17 mouse cellular contexts compared by ENCODE assay signal in genomic region chr1:135847611-135848351, GRCm38 (mm10). TPM values are rescaled to one million over a fixed set of nuclear protein-coding genes. Genes with fewer than 3 reads are reported as not detected.
DNase-seq lines count a peak whose midpoint lies in the region; ATAC-seq and TF ChIP-seq lines count a peak whose summit lies in the region.
"Had no signal": no experiment of that assay in that cellular context is flagged by ENCODE, and none has a peak within 500 bp of the region (broad histone marks: within the 10 kb centered on the region; RNA-seq: fewer than 3 reads in every experiment).

No protein-coding gene starts in this region.

- TF ChIP-seq CTCF in forebrain, postnatal 0 days (IDR thresholded peaks at IDR 0.05; ENCODE audit: low read depth) = no peak

- peak overlapping the region; percentile 17 for H3ac ChIP-seq in myocyte (ENCODE audit: control insufficient read depth, insufficient read length)

- H3K9ac ChIP-seq in heart, embryonic 15.5 days = no peak overlapping the region
- H3K9ac ChIP-seq in forebrain, postnatal 0 days = no peak overlapping the region
- H3K9ac ChIP-seq: embryonic facial prominence, embryonic 13.5 days; hindbrain, embryonic 14.5 days; liver, postnatal 0 days; midbrain, embryonic 12.5 days had no signal

- peaks cover 67% of the 10 kb centered on the region for H3K27me3 ChIP-seq in megakaryocyte, embryonic 14.5 days (replicated peaks)
- no peaks in the 10 kb centered on the region for H3K27me3 ChIP-seq in heart, embryonic 15.5 days
- no peaks in the 10 kb centered on the region for H3K27me3 ChIP-seq in myocyte (ENCODE audit: control insufficient read depth, insufficient read depth, insufficient read length)
- no peaks in the 10 kb centered on the region for H3K27me3 ChIP-seq in forebrain, postnatal 0 days (ENCODE audit: insufficient read depth, low read length)
- H3K27me3 ChIP-seq: embryonic facial prominence, embryonic 13.5 days had no signal

- no peak for ATAC-seq in megakaryocyte, adult 5-6 weeks (ENCODE audit: poor library complexity, severe bottlenecking)
- no peak for ATAC-seq in heart, embryonic 15.5 days (replicated peaks; ENCODE audit: insufficient number of reproducible peaks, insufficient read depth, low FRiP score, low read depth)
- ATAC-seq in forebrain, postnatal 0 days = no peak
- ATAC-seq: forebrain, embryonic 14.5 days had no signal

- 0 out of 2 replicates have a peak overlapping the region, but pooled peaks have one; percentile 9 for H3K4me2 ChIP-seq in heart, embryonic 15.5 days
- peak overlapping the region; percentile 89 for H3K4me2 ChIP-seq in myocyte (ENCODE audit: low read depth)
- H3K4me2 ChIP-seq in forebrain, postnatal 0 days (ENCODE audit: low read depth) = no peak overlapping the region
- H3K4me2 ChIP-seq: embryonic facial prominence, embryonic 13.5 days; hindbrain, embryonic 14.5 days; midbrain, embryonic 12.5 days had no signal

- peaks cover 66% of the 10 kb centered on the region for H3K4me1 ChIP-seq in megakaryocyte, embryonic 14.5 days
- H3K4me1 ChIP-seq in heart, embryonic 15.5 days (replicated peaks) = peaks cover 95% of the 10 kb centered on the region
- H3K4me1 ChIP-seq in forebrain, postnatal 0 days (ENCODE audit: insufficient read depth) = no peaks in the 10 kb centered on the region

- peak; percentile 43 to 55 for DNase-seq in cerebellum, postnatal 10 days
- DNase-seq in cerebellum, adult 9-11 months = no peak
- no peak for DNase-seq in ovary, postnatal 10 days (ENCODE audit: low spot score)
- no peak for DNase-seq in forebrain, postnatal 0 days
- DNase-seq: cerebellum, adult 11-12 months had no signal

- peak overlapping the region; percentile 55 for H3K27ac ChIP-seq in heart, embryonic 15.5 days
- H3K27ac ChIP-seq in forebrain, postnatal 0 days (ENCODE audit: low read depth, low read length) = no peak overlapping the region
- H3K27ac ChIP-seq: embryonic facial prominence, embryonic 13.5 days; hindbrain, embryonic 14.5 days; limb, embryonic 10.5 days; midbrain, embryonic 12.5 days had no signal

- peak; percentile 52 for TF ChIP-seq POLR2A in myocyte (IDR thresholded peaks at IDR 0.05; ENCODE audit: insufficient read length, low read depth)

- 58% methylated on average over 17 of the region's 17 CpGs for WGBS in heart, embryonic 15.5 days
- 81% methylated on average over 17 of the region's 17 CpGs for WGBS in forebrain, postnatal 0 days

- peak overlapping the region; percentile 15 for H3K4me3 ChIP-seq in megakaryocyte, embryonic 14.5 days (replicated peaks)
- no peak overlapping the region for H3K4me3 ChIP-seq in heart, embryonic 15.5 days
- peak overlapping the region; percentile 29 for H3K4me3 ChIP-seq in myocyte
- H3K4me3 ChIP-seq in forebrain, postnatal 0 days (ENCODE audit: low read depth, low read length) = no peak overlapping the region
- H3K4me3 ChIP-seq: embryonic facial prominence, embryonic 13.5 days; limb, embryonic 10.5 days; midbrain, embryonic 12.5 days had no signal

- H3K36me3 ChIP-seq in megakaryocyte, embryonic 14.5 days (replicated peaks; ENCODE audit: low read length) = no peaks in the 10 kb centered on the region
- peaks cover 59% of the 10 kb centered on the region for H3K36me3 ChIP-seq in heart, embryonic 15.5 days
- H3K36me3 ChIP-seq in myocyte (ENCODE audit: control insufficient read depth, insufficient read depth) = peaks cover 48% of the 10 kb centered on the region
- H3K36me3 ChIP-seq in forebrain, postnatal 0 days (ENCODE audit: insufficient read depth) = no peaks in the 10 kb centered on the region
- H3K36me3 ChIP-seq: embryonic facial prominence, embryonic 13.5 days; limb, embryonic 10.5 days; midbrain, embryonic 12.5 days had no signal

- peaks cover 70% of the 10 kb centered on the region for H3K79me2 ChIP-seq in myocyte (ENCODE audit: control insufficient read depth, insufficient read depth)

- H3K9me3 ChIP-seq in megakaryocyte, embryonic 14.5 days = no peaks in the 10 kb centered on the region
- no peaks in the 10 kb centered on the region for H3K9me3 ChIP-seq in heart, embryonic 15.5 days (replicated peaks)
- no peaks in the 10 kb centered on the region for H3K9me3 ChIP-seq in forebrain, postnatal 0 days (ENCODE audit: low read length)
- H3K9me3 ChIP-seq: embryonic facial prominence, embryonic 13.5 days; limb, embryonic 10.5 days; midbrain, embryonic 12.5 days had no signal

TF ChIP-seq in myocyte, 11 proteins besides CTCF, POLR2A, EP300 and RAD21:
- TF ChIP-seq TCF12 (IDR thresholded peaks at IDR 0.05; ENCODE audit: insufficient read depth, poor library complexity, severe bottlenecking) (no peak), MYOD1 (IDR thresholded peaks at IDR 0.05; ENCODE audit: control insufficient read depth in 1 of 3, insufficient read length in 2 of 3, low read depth in 2 of 3) (no peak), POLR2AphosphoS2 (IDR thresholded peaks at IDR 0.05; ENCODE audit: insufficient read length, low read depth) (peak; percentile 68), SRF (IDR thresholded peaks at IDR 0.05; ENCODE audit: control insufficient read depth, insufficient read length, low read depth) (no peak), E2F4 (IDR thresholded peaks at IDR 0.05; ENCODE audit: insufficient read depth) (no peak)

RNA-seq across cellular contexts. Expression of gene Tnnt2, which starts 11.6 kb away (rescaled TPM):
- polyA plus RNA-seq in megakaryocyte, embryonic 14.5 days (2012; ENCODE audit: insufficient read depth, low replicate concordance) = 0.59 TPM in 1 of 2 replicates, not detected in the other
- not detected in 2 replicates for total RNA-seq in megakaryocyte, adult 5-6 weeks (2015)
- not detected in 2 replicates for total RNA-seq in megakaryocyte, adult 5-6 weeks (2017)
- 7,410 and 9,283 TPM in 2 replicates for polyA plus RNA-seq in heart, embryonic 15.5 days (2015; fragmentation: Nextera tagmentation; extraction: Ambion mirVana)
- 2,000 TPM for polyA plus RNA-seq in myocyte (2012; fragmentation: generic; extraction: Trizol)
- total RNA-seq in forebrain, postnatal 0 days (2014; rRNA removed) = 0.67 and 0.77 TPM in 2 replicates
- polyA plus RNA-seq in forebrain, postnatal 0 days (2015; fragmentation: Nextera tagmentation; extraction: Ambion mirVana) = 0.63 and 0.89 TPM in 2 replicates

RNA-seq across cellular contexts. Expression of gene Lad1, which starts 29.4 kb away (rescaled TPM):
- polyA plus RNA-seq in megakaryocyte, embryonic 14.5 days (2012; ENCODE audit: insufficient read depth, low replicate concordance) = 0.07 TPM in 1 of 2 replicates, not detected in the other
- not detected in 2 replicates for total RNA-seq in megakaryocyte, adult 5-6 weeks (2015)
- total RNA-seq in megakaryocyte, adult 5-6 weeks (2017) = not detected in 2 replicates
- 3.2 and 5.8 TPM in 2 replicates for polyA plus RNA-seq in heart, embryonic 15.5 days (2015; fragmentation: Nextera tagmentation; extraction: Ambion mirVana)
- 0.46 TPM for polyA plus RNA-seq in myocyte (2012; fragmentation: generic; extraction: Trizol)
- total RNA-seq in forebrain, postnatal 0 days (2014; rRNA removed) = 0.31 and 0.81 TPM in 2 replicates
- 0.35 and 0.40 TPM in 2 replicates for polyA plus RNA-seq in forebrain, postnatal 0 days (2015; fragmentation: Nextera tagmentation; extraction: Ambion mirVana)
- total RNA-seq: adrenal gland, postnatal 36 days; CH12.LX had no signal

Comparison
In these comparisons a context has a peak if more than half of its experiments do, and no peak if none do; other contexts are left out.
1. DNase-seq: peak in cerebellum, postnatal 10 days (2 of 2); none in cerebellum, adult 9-11 months (single experiment), ovary, postnatal 10 days (single experiment) and forebrain, postnatal 0 days (single experiment).
2. H3K4me3 ChIP-seq: peak in megakaryocyte, embryonic 14.5 days (single experiment) and myocyte (single experiment); none in heart, embryonic 15.5 days (single experiment) and forebrain, postnatal 0 days (single experiment).
3. RNA of gene Tnnt2, which starts 11.6 kb away (polyA plus RNA-seq): 7,410 to 9,283 TPM in heart, embryonic 15.5 days and 2,000 TPM in myocyte (single experiment); 0.63 to 0.89 TPM in forebrain, postnatal 0 days and 0.59 TPM in megakaryocyte, embryonic 14.5 days; every median in the first group is over 1,000 times any median in the second.